In genomic region chr3:98852631-98853030, GRCm38 (mm10) we compare ENCODE assay signal across 38 mouse cellular contexts. TPM values are rescaled to one million over a fixed set of nuclear protein-coding genes. Genes with fewer than 3 reads are reported as not detected.
"Had no signal": no experiment of that assay in that cellular context is flagged by ENCODE, and none has a peak within 500 bp of the region (broad histone marks: within the 10 kb centered on the region; RNA-seq: fewer than 3 reads in every experiment).

No protein-coding gene starts in this region.

- H3K27me3 ChIP-seq: heart, embryonic 12.5 days; hindbrain, embryonic 12.5 days; intestine, embryonic 15.5 days; limb, embryonic 12.5 days; liver, embryonic 13.5 days; liver, embryonic 15.5 days had no signal

- H3K9me3 ChIP-seq: heart, embryonic 10.5 days; heart, embryonic 12.5 days; hindbrain, embryonic 10.5 days; hindbrain, embryonic 12.5 days; intestine, embryonic 15.5 days; limb, embryonic 10.5 days; limb, embryonic 12.5 days; liver, embryonic 13.5 days; liver, embryonic 15.5 days had no signal

- H3K9ac ChIP-seq: heart, embryonic 12.5 days; hindbrain, embryonic 12.5 days; hindbrain, embryonic 14.5 days; intestine, embryonic 15.5 days; limb, embryonic 12.5 days; liver, embryonic 13.5 days; liver, embryonic 15.5 days; liver, postnatal 0 days had no signal

- H3K4me2 ChIP-seq: heart, embryonic 12.5 days; hindbrain, embryonic 12.5 days; hindbrain, embryonic 14.5 days; intestine, embryonic 15.5 days; limb, embryonic 12.5 days; liver, embryonic 13.5 days; liver, embryonic 15.5 days had no signal

- H3K27ac ChIP-seq: heart, adult 2 months; heart, embryonic 10.5 days; hindbrain, embryonic 10.5 days; hindbrain, embryonic 12.5 days; hindbrain, embryonic 14.5 days; intestine, embryonic 15.5 days; layer of hippocampus, adult 2 months; left cerebral cortex, adult 2 months; limb, embryonic 10.5 days; limb, embryonic 12.5 days; liver, embryonic 13.5 days; liver, embryonic 15.5 days had no signal

- H3K36me3 ChIP-seq: heart, embryonic 10.5 days; heart, embryonic 12.5 days; hindbrain, embryonic 10.5 days; hindbrain, embryonic 12.5 days; intestine, embryonic 15.5 days; limb, embryonic 10.5 days; limb, embryonic 12.5 days; liver, embryonic 13.5 days; liver, embryonic 15.5 days had no signal

- H3K4me3 ChIP-seq: heart, adult 2 months; heart, embryonic 10.5 days; heart, embryonic 12.5 days; hindbrain, embryonic 10.5 days; hindbrain, embryonic 12.5 days; intestine, embryonic 15.5 days; layer of hippocampus, adult 2 months; left cerebral cortex, adult 2 months; limb, embryonic 10.5 days; limb, embryonic 12.5 days; liver, embryonic 13.5 days; liver, embryonic 15.5 days had no signal

- ATAC-seq: hindbrain, embryonic 16.5 days; inflammation-experienced regulatory T-cells, adult 6 months; intestine, embryonic 15.5 days; intestine, postnatal 0 days; liver, postnatal 0 days had no signal

- DNase-seq: gastrocnemius, postnatal 14 days; gastrocnemius, postnatal 36 days; heart, adult 2 months; heart, postnatal 10 days; heart, postnatal 4 days; kidney, adult 18-20 months; kidney, adult 8-10 months; kidney, postnatal 10 days; kidney, postnatal 25 days; kidney, postnatal 4 days; liver, embryonic 13.5 days; liver, postnatal 0 days had no signal

- H3K4me1 ChIP-seq: hindbrain, embryonic 10.5 days; hindbrain, embryonic 12.5 days; limb, embryonic 10.5 days; limb, embryonic 12.5 days had no signal

RNA-seq across cellular contexts. Expression of gene Hsd3b1, which starts 7.0 kb away (rescaled TPM):
- total RNA-seq: gastrocnemius, postnatal 14 days; gastrocnemius, postnatal 36 days; heart, adult 2 months; heart, postnatal 10 days; heart, postnatal 25 days; heart, postnatal 4 days; layer of hippocampus, adult 2 months; layer of hippocampus, postnatal 10 days; layer of hippocampus, postnatal 25 days; left cerebral cortex, adult 2 months; left cerebral cortex, postnatal 14 days; left cerebral cortex, postnatal 36 days had no signal
- polyA plus RNA-seq: gonadal fat pad, adult 2 months; heart, embryonic 14.5 days; hindbrain, embryonic 14.5 days; hindbrain, embryonic 16.5 days; inflammation-experienced regulatory T-cells, adult 6 months; kidney, embryonic 14.5 days had no signal

RNA-seq across cellular contexts. Expression of gene Hsd3b6, which starts 38.4 kb away (rescaled TPM):
- total RNA-seq: gastrocnemius, adult 18-20 months; gastrocnemius, adult 8-10 months; gastrocnemius, postnatal 14 days; gastrocnemius, postnatal 36 days; heart, adult 2 months; heart, postnatal 10 days; heart, postnatal 25 days; heart, postnatal 4 days; layer of hippocampus, adult 2 months; layer of hippocampus, postnatal 10 days; layer of hippocampus, postnatal 25 days; left cerebral cortex, adult 2 months; left cerebral cortex, postnatal 14 days; left cerebral cortex, postnatal 36 days; liver, adult 2 months had no signal
- polyA plus RNA-seq: gonadal fat pad, adult 2 months; heart, adult 2 months; inflammation-experienced regulatory T-cells, adult 6 months; intestine, postnatal 0 days; liver, adult 2 months had no signal

RNA-seq across cellular contexts. Expression of gene Hao2, which starts 40.4 kb away (rescaled TPM):
- total RNA-seq: gastrocnemius, adult 8-10 months; gastrocnemius, postnatal 14 days; gastrocnemius, postnatal 36 days; heart, adult 2 months; heart, postnatal 10 days; heart, postnatal 25 days; heart, postnatal 4 days; layer of hippocampus, adult 2 months; layer of hippocampus, postnatal 10 days; layer of hippocampus, postnatal 25 days; left cerebral cortex, adult 2 months; left cerebral cortex, postnatal 14 days; left cerebral cortex, postnatal 36 days had no signal
- polyA plus RNA-seq: heart, adult 2 months; heart, embryonic 14.5 days; heart, embryonic 16.5 days; hindbrain, embryonic 10.5 days; hindbrain, embryonic 12.5 days; hindbrain, embryonic 14.5 days; hindbrain, embryonic 16.5 days; inflammation-experienced regulatory T-cells, adult 6 months; limb, embryonic 10.5 days; limb, embryonic 12.5 days had no signal
